Mouse (Mus musculus) adrenal gland, postnatal 25 days (tissue): ENCODE data around the gene Apobr. TPM values are rescaled to one million over a fixed set of nuclear protein-coding genes. Genes with fewer than 3 reads are reported as not detected.

Experiments used
- DNase-seq: peaks from one replicate; pipeline ENCODE4 v3.0.0; 2021; ENCODE audit warnings: mixed read lengths
- long read RNA-seq: library from polyadenylated mRNA; stranded (forward); transcript quantifications from one replicate; pipeline ENCODE4 v2.0.0, GENCODE M21; 2021
- total RNA-seq: library from RNA; stranded (reverse); gene quantifications from 2 replicates; pipeline ENCODE4 v1.2.3, GENCODE M21; 2021

Apobr gene
- total RNA-seq, result 1.4 and 3.2 TPM in 2 replicates
- long read RNA-seq, partial matches to known transcripts, result 0 of 1 reads
- long read RNA-seq, other reads (novel, unspliced or antisense), result 0 of 1 reads

GRCm38 (mm10) chr7:126584506-126584977, at the start of gene Apobr:
TSS of gene Apobr (plus strand) at chr7:126584942.
- DNase-seq, result no peak

GRCm38 (mm10) chr7:126535766-126536165, 49.0 kb upstream of the Apobr start:
- DNase-seq, result peak; percentile 38

- no peak for DNase-seq
Observed at GRCm38 (mm10) chr7:126536466-126536865, 48.3 kb upstream of the Apobr start.

GRCm38 (mm10) chr7:126537820-126538585, 46.7 kb upstream of the Apobr start:
- DNase-seq, result no peak

GRCm38 (mm10) chr7:126541661-126542060, 43.1 kb upstream of the Apobr start:
- no peak for DNase-seq

GRCm38 (mm10) chr7:126545631-126546030, 39.1 kb upstream of the Apobr start:
- no peak for DNase-seq

- DNase-seq, result no peak
Observed at GRCm38 (mm10) chr7:126554796-126555195, 29.9 kb upstream of the Apobr start.

GRCm38 (mm10) chr7:126556635-126557034, 28.1 kb upstream of the Apobr start:
- no peak for DNase-seq

GRCm38 (mm10) chr7:126565693-126566092, 19.0 kb upstream of the Apobr start:
- DNase-seq, result peak; percentile 37

- peak; percentile 77 for DNase-seq
Observed at GRCm38 (mm10) chr7:126566094-126566765, 18.5 kb upstream of the Apobr start, which contains the start of gene Eif3c. TSS of gene Eif3c (minus strand) at chr7:126566411.

GRCm38 (mm10) chr7:126576946-126577345, 7.8 kb upstream of the Apobr start:
- peak; percentile 54 for DNase-seq

- peak; percentile 46 for DNase-seq
Observed at GRCm38 (mm10) chr7:126579172-126579571, 5.6 kb upstream of the Apobr start.

GRCm38 (mm10) chr7:126581661-126582060, 3.1 kb upstream of the Apobr start:
- DNase-seq, result no peak

GRCm38 (mm10) chr7:126582759-126583158, 2.0 kb upstream of the Apobr start:
- DNase-seq, result peak; percentile 33

- peak; percentile 84 for DNase-seq
Observed at GRCm38 (mm10) chr7:126583251-126583709, 1.5 kb upstream of the Apobr start.

GRCm38 (mm10) chr7:126583761-126584160, 981 bp upstream of the Apobr start:
- DNase-seq, result no peak

- no peak for DNase-seq
Observed at GRCm38 (mm10) chr7:126585717-126586116, 975 bp downstream of the Apobr start, which contains the start of gene Cln3. TSS of gene Cln3 (minus strand) at chr7:126585817.

GRCm38 (mm10) chr7:126586839-126587238, 2.1 kb downstream of the Apobr start:
- no peak for DNase-seq

GRCm38 (mm10) chr7:126587779-126588178, 3.0 kb downstream of the Apobr start:
- DNase-seq, result peak; percentile 60

GRCm38 (mm10) chr7:126594862-126595561, 10.3 kb downstream of the Apobr start, which contains the start of gene Il27:
TSS of gene Il27 (minus strand) at chr7:126594941.
- DNase-seq, result no peak

- no peak for DNase-seq
Observed at GRCm38 (mm10) chr7:126595890-126596289, 11.1 kb downstream of the Apobr start.

- DNase-seq, result no peak
Observed at GRCm38 (mm10) chr7:126596414-126596813, 11.7 kb downstream of the Apobr start.
